Mouse (Mus musculus) ES-Bruce4 (cell line): ENCODE measurements around the gene Mup5.
"Not testable (repeated sequence)": the region's sequence is repeated elsewhere in the genome, so short reads cannot be mapped to it uniquely, and the experiment has no call there.

Source experiments
- CTCF ChIP-seq: IDR thresholded peaks from one replicate; pipeline ENCODE4 v1.8.1; 2011; ENCODE audit warnings: low read depth, low read length
- EP300 ChIP-seq: IDR thresholded peaks from 2 replicates; pipeline ENCODE4 v1.6.1; 2011; ENCODE audit warnings: low read depth, low read length; ENCODE audit not compliant: insufficient read depth
- POLR2A ChIP-seq: IDR thresholded peaks from one replicate; pipeline ENCODE4 v1.8.1; 2011; ENCODE audit warnings: low read length; ENCODE audit not compliant: insufficient read depth

DNA sequence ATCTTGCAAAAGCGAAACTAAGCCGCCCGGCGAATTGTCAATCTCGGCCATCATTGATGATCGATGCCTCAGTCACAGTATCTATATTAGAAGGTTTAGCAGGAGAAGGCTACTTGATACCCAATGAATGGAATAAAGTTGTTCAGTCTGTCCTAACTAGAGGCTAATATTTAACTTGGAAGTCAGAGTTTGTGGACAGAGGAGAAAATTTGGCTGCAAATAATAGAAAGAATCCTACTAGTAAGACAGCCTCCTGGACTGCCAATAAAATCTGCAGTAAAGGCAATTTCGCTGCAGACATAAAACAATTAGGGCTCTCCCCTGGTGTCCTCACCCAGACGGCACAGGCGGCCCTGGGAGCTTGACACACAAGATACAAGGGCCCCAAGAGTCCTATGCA lies 12.5 kb downstream of the Mup5 start:
- not testable (repeated sequence) for TF ChIP-seq CTCF, POLR2A, EP300
